ENCODE assay signal across 8 mouse cellular contexts in genomic region chr9:119895040-119895721, GRCm38 (mm10). TPM values are rescaled to one million over a fixed set of nuclear protein-coding genes. Genes with fewer than 3 reads are reported as not detected.
A peak's percentile ranks its signal among the peaks of the same experiment; 100 is the strongest.
DNase-seq lines count a peak whose midpoint lies in the region; ATAC-seq and TF ChIP-seq lines count a peak whose summit lies in the region.

No protein-coding gene starts in this region.

- H3K4me3 ChIP-seq in E14TG2a.4 (replicated peaks; ENCODE audit: low read length): peak overlapping the region; percentile 94
- H3K4me3 ChIP-seq in embryonic facial prominence, embryonic 14.5 days (ENCODE audit: low read depth, low read length): peak overlapping the region; percentile 91
- H3K4me3 ChIP-seq in heart, embryonic 15.5 days: peak overlapping the region; percentile 96

- H3K9ac ChIP-seq in embryonic facial prominence, embryonic 14.5 days (ENCODE audit: low read depth, low read length): peak overlapping the region; percentile 90
- peak overlapping the region; percentile 91 for H3K9ac ChIP-seq in heart, embryonic 15.5 days

- H3K36me3 ChIP-seq in E14TG2a.4 (ENCODE audit: insufficient read depth, low read length): peaks cover 39% of the 10 kb centered on the region
- H3K36me3 ChIP-seq in embryonic facial prominence, embryonic 14.5 days (ENCODE audit: control insufficient read depth, insufficient read depth, low read length): no peaks in the 10 kb centered on the region
- 0 out of 2 replicates have a peak, but pooled peaks cover 2% of the 10 kb centered on the region for H3K36me3 ChIP-seq in heart, embryonic 15.5 days

- under 1% methylated on average over 28 of the region's 71 CpGs for WGBS in embryonic facial prominence, embryonic 14.5 days
- WGBS in heart, embryonic 15.5 days: under 1% methylated on average over 69 of the region's 71 CpGs

- no peak for TF ChIP-seq CTCF in E14TG2a.4 (conservative IDR thresholded peaks at IDR 0.05; ENCODE audit: low read length)

- peak; percentile 60 for DNase-seq in 416B (ENCODE audit: low read depth)
- peak; percentile 23 for DNase-seq in embryonic facial prominence, embryonic 14.5 days (ENCODE audit: low spot score)
- DNase-seq in left cerebral cortex, postnatal 25 days (ENCODE audit: low spot score in 2 of 2): peak; percentile 41 to 43
- DNase-seq in spleen, postnatal 14 days (ENCODE audit: low spot score in 2 of 2): peak; percentile 14 to 20
- no peak for DNase-seq in layer of hippocampus, postnatal 10 days (ENCODE audit: low spot score in 2 of 2)

- H3K27ac ChIP-seq in embryonic facial prominence, embryonic 14.5 days (replicated peaks; ENCODE audit: low read depth, low read length): peak overlapping the region; percentile 73
- H3K27ac ChIP-seq in heart, embryonic 15.5 days: peak overlapping the region; percentile 81

- H3K4me1 ChIP-seq in E14TG2a.4 (replicated peaks; ENCODE audit: low read depth, low read length): peaks cover 23% of the 10 kb centered on the region
- peaks cover 7% of the 10 kb centered on the region for H3K4me1 ChIP-seq in embryonic facial prominence, embryonic 14.5 days (ENCODE audit: control insufficient read depth, insufficient read depth, low read length)
- peaks cover 17% of the 10 kb centered on the region for H3K4me1 ChIP-seq in heart, embryonic 15.5 days (replicated peaks)

- ATAC-seq in embryonic facial prominence, embryonic 14.5 days (ENCODE audit: low read depth): peak; percentile 70
- ATAC-seq in heart, embryonic 15.5 days (replicated peaks; ENCODE audit: insufficient number of reproducible peaks, insufficient read depth, low FRiP score, low read depth): peak; percentile 67
- peak; percentile 55 for ATAC-seq in megakaryocyte, adult 5-6 weeks (ENCODE audit: poor library complexity, severe bottlenecking)

- intact Hi-C loops in left cerebral cortex, postnatal 25 days (cut with DNase I): no loop called here

- no peaks in the 10 kb centered on the region for H3K9me3 ChIP-seq in E14TG2a.4 (ENCODE audit: low read length)
- no peaks in the 10 kb centered on the region for H3K9me3 ChIP-seq in embryonic facial prominence, embryonic 14.5 days (ENCODE audit: control insufficient read depth, low read length)
- no peaks in the 10 kb centered on the region for H3K9me3 ChIP-seq in heart, embryonic 15.5 days (replicated peaks)

- no peaks in the 10 kb centered on the region for H3K27me3 ChIP-seq in E14TG2a.4 (ENCODE audit: insufficient read depth, low read length)
- H3K27me3 ChIP-seq in embryonic facial prominence, embryonic 14.5 days (replicated peaks; ENCODE audit: control insufficient read depth, insufficient read depth, low read length): no peaks in the 10 kb centered on the region
- H3K27me3 ChIP-seq in heart, embryonic 15.5 days: no peaks in the 10 kb centered on the region

- H3K4me2 ChIP-seq in embryonic facial prominence, embryonic 14.5 days (ENCODE audit: low read depth, low read length): peak overlapping the region; percentile 92
- peak overlapping the region; percentile 88 for H3K4me2 ChIP-seq in heart, embryonic 15.5 days

RNA-seq across cellular contexts. Expression of gene Wdr48, which starts 0.5 kb away (rescaled TPM):
- polyA plus RNA-seq in embryonic facial prominence, embryonic 14.5 days (2014; fragmentation: Nextera tagmentation; extraction: Ambion mirVana): 46.5 and 50.2 TPM in 2 replicates
- 31.5 and 35.0 TPM in 2 replicates for polyA plus RNA-seq in heart, embryonic 15.5 days (2015; fragmentation: Nextera tagmentation; extraction: Ambion mirVana)
- 10 to 100 TPM; 67.8 to 82.2 TPM for total RNA-seq in left cerebral cortex, postnatal 25 days (2021)
- 49.1 and 62.1 TPM in 2 replicates for total RNA-seq in megakaryocyte, adult 5-6 weeks (2015)
- 40.8 and 56.3 TPM in 2 replicates for total RNA-seq in megakaryocyte, adult 5-6 weeks (2017)
- total RNA-seq in layer of hippocampus, postnatal 10 days (2021): 10 to 100 TPM; 61.7 to 66.8 TPM

RNA-seq across cellular contexts. Expression of gene Gorasp1, which starts 42.2 kb away (rescaled TPM):
- polyA plus RNA-seq in embryonic facial prominence, embryonic 14.5 days (2014; fragmentation: Nextera tagmentation; extraction: Ambion mirVana): 29.9 and 32.4 TPM in 2 replicates
- 16.6 and 24.3 TPM in 2 replicates for polyA plus RNA-seq in heart, embryonic 15.5 days (2015; fragmentation: Nextera tagmentation; extraction: Ambion mirVana)
- total RNA-seq in left cerebral cortex, postnatal 25 days (2021): 10 to 100 TPM; 32.6 to 35.4 TPM
- 3.2 and 4.5 TPM in 2 replicates for total RNA-seq in megakaryocyte, adult 5-6 weeks (2015)
- total RNA-seq in megakaryocyte, adult 5-6 weeks (2017): 2.3 and 3.9 TPM in 2 replicates
- 10 to 100 TPM; 28.9 to 31.2 TPM for total RNA-seq in layer of hippocampus, postnatal 10 days (2021)

RNA-seq across cellular contexts. Expression of gene Ttc21a, which starts 42.2 kb away (rescaled TPM):
- 0.52 and 0.72 TPM in 2 replicates for polyA plus RNA-seq in embryonic facial prominence, embryonic 14.5 days (2014; fragmentation: Nextera tagmentation; extraction: Ambion mirVana)
- 0.08 and 0.29 TPM in 2 replicates for polyA plus RNA-seq in heart, embryonic 15.5 days (2015; fragmentation: Nextera tagmentation; extraction: Ambion mirVana)
- under 1 TPM; 0.43 to 0.60 TPM for total RNA-seq in left cerebral cortex, postnatal 25 days (2021)
- 0.22 and 0.41 TPM in 2 replicates for total RNA-seq in megakaryocyte, adult 5-6 weeks (2015)
- 0.28 and 0.55 TPM in 2 replicates for total RNA-seq in megakaryocyte, adult 5-6 weeks (2017)
- total RNA-seq in layer of hippocampus, postnatal 10 days (2021): 1 to 10 TPM; 1.3 to 2.9 TPM

Comparison
In these comparisons a context has a peak if more than half of its experiments do, and no peak if none do; other contexts are left out.
1. DNase-seq: peak in 416B (single experiment), embryonic facial prominence, embryonic 14.5 days (single experiment), left cerebral cortex, postnatal 25 days (2 of 2) and spleen, postnatal 14 days (2 of 2); none in layer of hippocampus, postnatal 10 days (0 of 2).
2. RNA of gene Gorasp1, which starts 42.2 kb away (total RNA-seq): 32.6 to 35.4 TPM in left cerebral cortex, postnatal 25 days and 28.9 to 31.2 TPM in layer of hippocampus, postnatal 10 days; 2.3 to 4.5 TPM in megakaryocyte, adult 5-6 weeks; every median in the first group is over 4 times any median in the second.
3. Peak in every context shown above with its lines, with median percentiles within 50 percentile points of each other: H3K4me3 ChIP-seq and ATAC-seq.